Mouse (Mus musculus): Measurements from ENCODE around the gene Jmy. TPM values are rescaled to one million over a fixed set of nuclear protein-coding genes. Genes with fewer than 3 reads are reported as not detected.

The Jmy gene
- total RNA-seq, 2 experiments from 2014 or later, result 20.7 to 26.9 TPM

- no peak for ATAC-seq (replicated peaks; ENCODE audit: low FRiP score, low TSS enrichment, poor library complexity, severe bottlenecking)
These were observed 115.1 kb downstream of the Jmy start for GRCm38 (mm10) chr13:93384481-93384880.

DNA sequence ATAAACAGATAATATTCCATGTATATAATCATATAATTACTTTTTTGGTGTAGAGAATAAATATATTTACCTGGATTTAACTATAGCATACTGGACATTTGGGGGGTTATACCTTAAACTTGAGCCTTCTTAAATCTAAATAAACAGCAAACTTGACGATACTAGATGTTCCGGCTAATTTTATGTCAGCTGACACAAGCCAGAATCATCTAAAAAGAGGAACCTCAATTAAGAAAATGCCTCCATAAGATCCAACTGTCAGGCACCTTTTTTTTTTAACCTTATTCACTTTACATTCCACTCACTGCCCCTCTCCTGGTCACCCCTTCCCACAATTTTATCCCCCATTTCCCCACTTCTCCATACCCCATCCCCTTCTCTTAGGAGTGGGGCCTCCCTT is 116.0 kb downstream of the Jmy start:
- ATAC-seq (replicated peaks; ENCODE audit: low FRiP score, low TSS enrichment, poor library complexity, severe bottlenecking), result no peak

DNA sequence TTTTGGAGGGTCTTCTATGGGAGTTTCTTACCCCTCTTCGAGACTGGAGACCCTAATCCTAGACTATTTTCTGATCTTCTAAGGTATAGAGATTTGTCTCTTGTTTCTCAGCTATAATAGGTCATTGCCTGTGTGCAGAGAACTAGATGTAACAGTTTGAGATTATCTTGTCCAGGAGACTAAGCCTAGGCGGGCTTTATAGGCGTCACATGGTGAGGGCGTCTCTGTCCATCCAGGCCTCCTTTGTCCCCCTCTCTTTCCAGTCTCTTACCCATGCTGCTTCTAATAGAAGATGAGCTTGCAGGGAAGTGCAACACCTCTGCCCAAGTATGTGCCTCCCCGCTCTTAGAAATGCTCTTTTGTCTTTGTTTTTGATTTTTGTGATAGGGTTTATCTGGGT is 116.5 kb downstream of the Jmy start:
- no peak for ATAC-seq (replicated peaks; ENCODE audit: low FRiP score, low TSS enrichment, poor library complexity, severe bottlenecking)

DNA sequence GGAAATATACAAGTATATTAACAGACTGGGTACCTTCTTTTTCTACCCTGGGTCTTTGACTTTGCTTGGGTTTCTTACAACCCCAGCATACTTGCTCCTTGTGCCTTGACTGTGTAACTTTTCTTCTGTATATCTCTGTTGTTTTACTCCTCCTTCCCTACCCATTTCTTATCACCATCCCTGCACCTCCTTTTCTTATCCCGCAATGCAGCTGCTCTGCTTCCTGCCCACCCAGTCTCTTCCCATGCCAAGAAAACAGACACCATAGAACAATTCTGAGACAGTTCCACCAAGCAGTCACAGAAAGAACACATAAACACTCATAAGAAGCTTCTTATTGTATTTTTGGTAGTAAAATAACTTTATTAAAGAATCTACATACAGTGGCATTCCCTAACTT is 118.3 kb downstream of the Jmy start:
- ATAC-seq (replicated peaks; ENCODE audit: low FRiP score, low TSS enrichment, poor library complexity, severe bottlenecking), result peak; percentile 96

- ATAC-seq (replicated peaks; ENCODE audit: low FRiP score, low TSS enrichment, poor library complexity, severe bottlenecking), result peak; percentile 59
These were observed 119.1 kb downstream of the Jmy start for GRCm38 (mm10) chr13:93380399-93381063.

Other genes with a start within 250 kb of the Jmy start
- gene Homer1, start 200.2 kb downstream of the Jmy start, total RNA-seq (2014; fragmentation: Nextera tagmentation), result 11.5 and 11.6 TPM in 2 replicates
- gene Homer1, start 200.2 kb downstream of the Jmy start, total RNA-seq (2017), result 14.1 and 21.1 TPM in 2 replicates
- not detected in 2 replicates for gene Bhmt, start 138.2 kb upstream of the Jmy start, total RNA-seq (2014; fragmentation: Nextera tagmentation)
- gene Bhmt, start 138.2 kb upstream of the Jmy start, total RNA-seq (2017), result not detected in 2 replicates
- not detected in 2 replicates for gene Bhmt2, start 174.5 kb upstream of the Jmy start, total RNA-seq (2014; fragmentation: Nextera tagmentation)
- gene Bhmt2, start 174.5 kb upstream of the Jmy start, total RNA-seq (2017), result not detected in 2 replicates
- not detected in 2 replicates for gene Dmgdh, start 174.6 kb upstream of the Jmy start, total RNA-seq (2014; fragmentation: Nextera tagmentation)
- gene Dmgdh, start 174.6 kb upstream of the Jmy start, total RNA-seq (2017), result not detected in 2 replicates